Mouse (Mus musculus): ENCODE data around the gene Astn1.

The Astn1 gene

DNA sequence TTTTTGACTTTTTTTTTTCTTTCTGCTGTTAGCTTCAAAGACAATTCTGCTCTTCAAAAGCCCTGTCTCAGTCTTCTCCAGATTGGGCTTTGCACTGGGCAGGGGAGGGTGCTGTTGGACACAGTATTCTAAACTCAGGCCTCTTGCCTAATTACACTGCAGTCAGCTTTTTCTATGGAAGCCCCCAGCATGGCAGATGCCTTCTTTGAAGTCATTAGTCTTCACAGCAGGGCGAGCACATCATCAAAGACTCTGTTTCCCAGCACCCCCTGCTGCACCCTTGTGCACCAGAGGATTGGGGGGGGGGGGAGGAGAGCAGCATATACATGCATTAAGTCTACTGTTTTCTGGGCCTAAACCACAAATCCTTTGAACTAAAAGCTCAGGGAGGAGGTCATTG lies 174.8 kb downstream of the Astn1 start:
- DNase-seq = no peak

GRCm38 (mm10) chr1:158545095-158545494 lies 183.0 kb downstream of the Astn1 start:
- no peak for DNase-seq

DNA sequence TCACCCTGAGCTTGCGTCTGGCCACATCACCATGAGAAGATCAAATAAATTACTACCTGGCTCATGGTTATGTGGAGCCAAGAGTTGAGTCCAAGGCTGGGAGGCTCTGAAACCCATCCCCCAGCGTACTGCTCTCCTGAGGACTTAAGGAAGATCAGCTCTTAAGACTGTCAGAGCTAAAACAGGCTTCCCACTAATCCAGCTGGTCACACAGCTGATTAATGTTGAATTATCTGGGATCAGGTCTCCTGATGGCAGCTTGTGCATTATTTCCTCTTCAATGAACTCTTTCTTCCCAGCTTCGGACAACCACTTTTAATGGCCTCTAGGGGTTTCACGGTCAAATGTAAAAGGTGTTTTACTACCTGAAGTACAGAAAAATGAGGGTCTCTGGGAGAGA lies 184.4 kb downstream of the Astn1 start:
- DNase-seq = no peak

DNA sequence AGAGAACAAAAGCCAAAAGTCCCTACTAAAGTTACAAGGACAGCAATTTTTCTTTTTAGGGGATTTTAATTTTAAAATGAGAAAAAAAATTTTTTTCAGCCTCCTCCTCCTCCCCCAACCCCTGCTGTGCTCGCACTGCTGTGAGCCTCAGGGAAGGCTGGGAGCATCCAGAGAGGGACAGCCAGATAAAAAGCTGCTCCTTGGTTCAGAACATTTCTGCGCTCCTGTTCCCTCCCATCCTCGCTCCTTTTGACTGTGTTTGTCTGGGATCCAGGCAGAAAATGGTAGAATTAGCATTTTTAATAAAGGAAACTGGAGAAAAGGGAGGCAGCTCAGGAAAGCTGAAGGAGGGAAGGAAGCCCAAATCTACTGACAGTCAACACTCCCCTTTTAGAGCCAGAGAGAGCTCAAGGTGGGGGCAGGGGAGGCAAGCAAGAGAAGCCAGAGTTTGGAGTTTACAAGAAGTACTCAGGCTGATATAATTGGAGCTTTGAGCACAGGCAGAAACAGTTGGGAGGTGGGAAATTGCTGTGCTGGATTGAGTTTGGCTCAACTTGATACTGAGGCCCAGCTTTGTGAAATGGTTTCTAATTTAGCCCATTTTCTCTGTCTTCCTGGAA lies 185.6 kb downstream of the Astn1 start:
- no peak for DNase-seq

DNA sequence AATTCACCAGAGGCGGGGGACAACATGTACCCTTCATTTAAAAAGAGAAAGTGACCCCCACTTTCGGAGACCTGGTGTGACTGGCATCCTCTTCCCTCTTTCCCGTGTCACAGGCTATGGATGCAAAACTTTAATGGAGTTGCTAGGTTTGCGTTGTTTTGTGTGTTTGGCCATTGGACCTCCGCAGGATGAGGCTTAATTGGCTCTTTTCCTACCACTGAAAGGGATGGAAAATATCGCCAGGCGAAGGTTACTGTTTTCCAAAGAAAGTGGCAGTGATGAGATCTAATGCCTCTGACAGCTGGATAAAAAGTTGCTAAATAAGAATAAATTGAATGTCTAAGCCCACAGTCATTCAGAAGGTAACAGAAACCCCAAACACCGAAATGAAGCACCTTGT lies 186.2 kb downstream of the Astn1 start:
- no peak for DNase-seq

DNA sequence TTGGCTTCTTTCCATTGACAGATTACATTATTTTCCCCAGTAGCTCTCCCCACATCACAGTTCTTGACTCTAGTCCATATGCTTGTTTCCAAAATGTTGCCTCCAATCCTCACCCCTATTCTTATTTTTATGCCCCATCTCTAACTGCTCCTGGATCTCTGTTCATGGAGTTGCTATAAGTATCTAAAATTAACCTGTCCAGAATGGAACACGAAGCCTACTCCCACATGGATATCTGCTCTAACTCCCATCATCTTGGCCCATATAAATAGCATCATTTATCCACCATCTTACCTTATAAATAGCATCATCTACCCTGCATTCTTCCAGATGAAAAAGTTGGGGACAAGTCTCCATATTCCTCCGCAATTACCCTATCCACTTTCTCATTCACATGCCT lies 187.5 kb downstream of the Astn1 start:
- no peak for DNase-seq

- no peak for DNase-seq
Measured at GRCm38 (mm10) chr1:158551951-158552350, 189.9 kb downstream of the Astn1 start.

GRCm38 (mm10) chr1:158553341-158553740 lies 191.3 kb downstream of the Astn1 start:
- DNase-seq = no peak

GRCm38 (mm10) chr1:158554020-158554505 lies 192.0 kb downstream of the Astn1 start:
- DNase-seq = no peak

DNA sequence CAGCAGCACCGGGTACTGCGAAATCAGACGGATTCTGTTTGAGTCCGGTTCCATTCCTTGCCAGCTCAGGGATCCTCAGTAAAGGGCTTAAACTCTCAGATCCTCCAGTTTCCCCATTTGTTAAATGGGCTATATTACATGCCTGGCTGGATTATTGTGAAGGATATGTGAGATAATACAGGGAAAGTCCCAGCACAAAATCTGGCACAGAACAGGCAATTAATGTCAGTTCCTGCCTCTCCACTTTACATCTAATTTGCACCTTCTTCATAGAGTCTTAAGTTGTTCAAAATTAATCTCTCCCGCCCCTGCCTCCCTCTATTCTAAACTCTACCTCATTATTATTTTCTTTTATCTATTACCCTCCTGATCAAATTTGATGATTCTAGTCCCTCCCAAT lies 211.1 kb downstream of the Astn1 start:
- no peak for DNase-seq

DNA sequence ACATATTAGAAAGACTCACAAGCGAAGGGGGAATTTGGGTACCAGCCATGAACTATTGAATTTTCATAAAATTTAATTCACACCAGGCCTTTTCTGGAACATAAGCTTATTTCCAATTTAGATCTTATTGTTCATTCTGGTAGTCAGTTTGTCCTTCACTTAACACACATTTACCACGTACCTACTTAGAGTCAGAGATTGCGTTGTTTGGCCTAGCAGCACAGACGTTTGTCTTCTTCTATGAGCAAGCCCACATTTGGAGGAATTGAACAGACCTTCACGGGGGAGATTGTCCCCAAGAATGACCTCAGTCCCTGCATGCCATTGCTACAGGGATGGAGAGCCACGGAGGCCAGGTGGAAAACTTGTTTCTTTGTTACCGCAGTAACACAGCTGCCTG lies 211.5 kb downstream of the Astn1 start:
- no peak for DNase-seq

DNA sequence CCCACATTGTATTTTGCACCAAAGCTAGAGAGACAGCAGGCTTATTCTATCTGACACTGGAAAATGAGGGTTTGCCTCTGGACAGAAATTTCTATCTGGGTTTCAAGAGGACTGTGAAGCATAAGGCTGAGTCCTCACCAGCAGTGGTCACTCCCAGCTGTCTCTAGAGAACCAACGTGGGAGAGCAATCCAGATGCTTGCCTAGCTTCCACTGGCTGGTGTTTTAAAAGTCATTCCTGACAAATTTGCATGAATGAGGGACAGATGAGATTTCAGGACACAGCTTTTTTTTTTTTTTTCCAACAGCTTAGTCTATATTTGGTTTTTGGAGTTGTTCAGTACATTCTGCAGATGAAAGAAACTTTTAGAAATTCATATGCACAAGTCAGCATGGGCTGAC lies 213.9 kb downstream of the Astn1 start:
- no peak for DNase-seq

GRCm38 (mm10) chr1:158581806-158582205 lies 219.7 kb downstream of the Astn1 start:
- no peak for DNase-seq

DNA sequence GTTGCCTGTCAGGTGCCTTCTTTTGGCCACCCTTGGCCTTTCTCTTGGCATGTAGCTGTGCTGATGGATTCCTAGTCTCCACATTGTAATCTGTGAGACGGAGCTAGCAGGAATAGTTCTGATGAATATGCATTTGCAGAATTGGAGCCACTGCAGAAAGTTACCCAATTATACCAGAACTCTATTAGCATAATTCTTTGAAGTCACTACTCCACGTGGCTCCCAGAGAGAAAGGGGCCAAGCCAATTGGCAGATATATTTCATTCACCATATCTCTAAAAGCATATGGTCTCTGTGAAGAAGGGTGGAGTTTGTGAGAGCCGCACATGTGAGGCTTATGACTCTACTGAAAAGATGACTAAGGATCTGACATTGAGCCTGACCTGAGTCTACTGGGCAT lies 226.8 kb downstream of the Astn1 start:
- DNase-seq = no peak

- no peak for DNase-seq
Measured at GRCm38 (mm10) chr1:158596726-158597448, 234.8 kb downstream of the Astn1 start.

DNA sequence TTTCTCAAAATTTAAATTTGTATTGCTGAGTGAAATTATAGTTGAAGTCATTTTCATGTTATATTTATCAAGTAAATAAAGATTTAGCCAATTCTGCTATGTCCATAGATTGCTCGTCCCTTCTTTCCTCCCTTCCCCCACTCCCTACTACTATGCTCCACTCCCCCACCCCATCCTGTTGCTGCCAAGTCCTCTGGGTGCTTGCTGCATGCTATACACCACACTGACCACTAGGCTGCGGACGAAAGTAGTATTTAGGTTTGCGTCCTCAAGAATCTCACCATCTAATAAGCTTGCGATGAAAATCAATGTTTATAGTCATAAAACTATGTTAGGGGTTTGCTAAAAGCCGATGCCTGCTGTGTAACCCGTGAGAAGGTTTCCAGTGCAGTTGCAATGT lies 235.9 kb downstream of the Astn1 start:
- no peak for DNase-seq

DNA sequence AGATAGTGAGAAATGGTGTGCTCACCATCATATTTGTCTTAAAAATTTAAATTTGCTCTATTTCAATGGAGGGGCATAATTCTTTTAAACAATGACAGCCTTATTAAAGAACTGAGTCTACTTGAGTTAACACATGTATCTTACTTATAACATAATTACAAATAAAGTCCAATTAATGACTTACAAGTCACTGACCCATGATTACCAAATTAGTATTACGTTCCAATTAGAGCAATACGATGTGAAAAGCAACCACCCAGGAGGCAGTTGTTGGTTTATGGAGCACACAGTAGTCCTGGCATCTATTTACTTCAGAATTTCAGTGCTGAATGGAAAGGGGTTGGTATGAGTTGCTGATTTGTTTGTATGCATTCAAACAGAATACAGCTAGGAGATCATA lies 237.4 kb downstream of the Astn1 start:
- DNase-seq = no peak

- no peak for DNase-seq
Measured at GRCm38 (mm10) chr1:158603056-158603455, 241.0 kb downstream of the Astn1 start.

GRCm38 (mm10) chr1:158604149-158604548 lies 242.1 kb downstream of the Astn1 start:
- no peak for DNase-seq

- no peak for DNase-seq
Measured at GRCm38 (mm10) chr1:158605597-158605996, 243.5 kb downstream of the Astn1 start.

DNA sequence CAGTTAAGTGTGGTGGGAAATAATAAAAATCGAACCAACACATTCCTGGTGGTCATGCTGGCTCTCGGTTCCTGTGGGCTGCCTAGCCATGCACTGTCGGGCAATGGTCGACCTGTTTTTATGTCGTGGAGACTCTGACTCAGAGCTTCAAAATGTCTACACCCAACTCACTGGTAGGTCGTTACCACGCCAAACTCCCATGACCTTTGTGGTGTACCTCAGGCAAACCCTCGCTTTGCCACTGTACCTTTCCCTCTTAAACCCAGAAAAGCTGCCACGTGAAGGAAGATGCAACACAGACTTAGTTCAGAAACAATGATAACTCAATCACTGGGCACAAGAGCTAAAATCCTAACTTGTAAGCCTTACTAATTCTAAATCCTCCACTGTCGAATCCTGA lies 244.3 kb downstream of the Astn1 start:
- no peak for DNase-seq

- no peak for DNase-seq
Measured at GRCm38 (mm10) chr1:158607201-158607600, 245.1 kb downstream of the Astn1 start.

- no peak for DNase-seq
Measured at GRCm38 (mm10) chr1:158615202-158615601, 253.1 kb downstream of the Astn1 start.

DNA sequence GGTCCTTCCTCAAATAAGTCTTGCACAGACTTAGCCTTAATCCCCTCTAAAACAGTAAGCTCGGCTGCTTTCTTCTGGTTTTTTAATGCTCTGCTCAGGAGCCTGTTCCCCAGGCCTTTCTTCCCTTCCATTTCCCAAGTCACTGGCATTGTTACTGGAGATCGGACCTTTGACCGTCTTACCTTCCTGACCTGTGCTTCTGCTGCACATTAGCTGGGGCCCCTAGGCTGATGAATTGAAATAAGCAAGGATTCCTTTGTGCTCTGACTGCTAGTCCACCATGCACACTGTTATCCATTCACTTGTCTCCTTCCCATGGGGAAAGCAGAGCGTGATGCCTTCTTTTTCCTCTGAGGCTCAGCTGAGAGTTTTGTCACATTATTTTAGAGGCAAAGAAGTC lies 255.9 kb downstream of the Astn1 start:
- DNase-seq = no peak

DNA sequence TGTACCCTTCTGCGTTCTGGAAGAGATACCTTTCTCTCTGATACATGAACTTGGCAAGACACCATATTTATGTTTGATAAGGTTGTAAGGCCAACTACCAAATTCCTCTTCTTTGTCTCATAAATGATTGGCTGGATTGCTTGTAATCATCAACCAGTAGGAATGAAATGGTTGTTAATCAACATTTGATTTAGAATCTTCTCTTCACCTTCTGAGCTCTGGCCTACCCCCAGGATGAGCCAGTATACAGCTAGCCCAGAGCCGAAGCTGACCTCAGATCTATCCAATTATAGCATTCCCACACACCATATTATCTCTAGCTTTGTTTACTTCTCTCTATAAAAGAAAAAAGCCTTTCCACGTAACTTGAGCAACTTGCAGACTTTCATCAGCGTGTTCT lies 270.9 kb downstream of the Astn1 start:
- no peak for DNase-seq
